Comparison of ENCODE assay signal across 25 mouse cellular contexts in genomic region chr16:22885356-22885755, GRCm38 (mm10). TPM values are rescaled to one million over a fixed set of nuclear protein-coding genes. Genes with fewer than 3 reads are reported as not detected.
DNase-seq lines count a peak whose midpoint lies in the region; ATAC-seq lines count a peak whose summit lies in the region.
"Had no signal": no experiment of that assay in that cellular context is flagged by ENCODE, and none has a peak within 500 bp of the region (broad histone marks: within the 10 kb centered on the region; RNA-seq: fewer than 3 reads in every experiment).

No protein-coding gene starts in this region.

- ATAC-seq in liver, embryonic 15.5 days (ENCODE audit: insufficient read depth), result no peak
- ATAC-seq in liver, embryonic 12.5 days, result no peak
- no peak for ATAC-seq in forebrain, embryonic 16.5 days
- ATAC-seq: forebrain, embryonic 14.5 days; hindbrain, embryonic 16.5 days; Patski had no signal

- DNase-seq in thymus, postnatal 4 days, result peak; percentile 25
- no peak for DNase-seq in thymus, adult 18-20 months
- peak; percentile 13 for DNase-seq in embryonic facial prominence, embryonic 10.5 days (ENCODE audit: low spot score)
- DNase-seq in kidney, adult 11 months, result no peak
- DNase-seq: adrenal gland, adult 8-10 months; adrenal gland, postnatal 36 days; cerebellum, adult 2 months; cerebellum, postnatal 10 days; heart, adult 18-20 months; heart, postnatal 10 days; heart, postnatal 4 days had no signal

- H3K27ac ChIP-seq in liver, embryonic 15.5 days (replicated peaks), result peak overlapping the region; percentile 48; the same call in 1 of the 2 replicates
- no peak overlapping the region for H3K27ac ChIP-seq in liver, embryonic 12.5 days
- H3K27ac ChIP-seq in embryonic facial prominence, embryonic 10.5 days (replicated peaks), result no peak overlapping the region
- H3K27ac ChIP-seq in forebrain, embryonic 16.5 days (ENCODE audit: low read length), result no peak overlapping the region
- H3K27ac ChIP-seq: embryonic facial prominence, embryonic 15.5 days; forebrain, embryonic 10.5 days; heart, embryonic 10.5 days; hindbrain, embryonic 12.5 days had no signal

- H3K9ac ChIP-seq in liver, embryonic 15.5 days, result no peak overlapping the region
- no peak overlapping the region for H3K9ac ChIP-seq in liver, embryonic 12.5 days
- H3K9ac ChIP-seq in forebrain, embryonic 16.5 days (replicated peaks; ENCODE audit: low read depth, low read length), result no peak overlapping the region
- H3K9ac ChIP-seq: embryonic facial prominence, embryonic 15.5 days; hindbrain, embryonic 12.5 days had no signal

- peaks cover 34% of the 10 kb centered on the region for H3K4me1 ChIP-seq in liver, embryonic 15.5 days (replicated peaks)
- H3K4me1 ChIP-seq in liver, embryonic 12.5 days, result peaks cover 27% of the 10 kb centered on the region
- H3K4me1 ChIP-seq in embryonic facial prominence, embryonic 10.5 days, result peaks cover 28% of the 10 kb centered on the region
- no peaks in the 10 kb centered on the region for H3K4me1 ChIP-seq in forebrain, embryonic 16.5 days (replicated peaks; ENCODE audit: control insufficient read depth, insufficient read depth, low read length)

- no peaks in the 10 kb centered on the region for H3K9me3 ChIP-seq in liver, embryonic 15.5 days (replicated peaks)
- no peaks in the 10 kb centered on the region for H3K9me3 ChIP-seq in liver, embryonic 12.5 days (replicated peaks)
- H3K9me3 ChIP-seq in embryonic facial prominence, embryonic 10.5 days, result no peaks in the 10 kb centered on the region
- H3K9me3 ChIP-seq in forebrain, embryonic 16.5 days (ENCODE audit: control insufficient read depth, low read length), result no peaks in the 10 kb centered on the region
- H3K9me3 ChIP-seq: embryonic facial prominence, embryonic 15.5 days; forebrain, embryonic 10.5 days; heart, embryonic 10.5 days; hindbrain, embryonic 12.5 days had no signal

- no peak overlapping the region for H3K4me3 ChIP-seq in liver, embryonic 15.5 days (replicated peaks)
- no peak overlapping the region for H3K4me3 ChIP-seq in liver, embryonic 12.5 days
- H3K4me3 ChIP-seq in embryonic facial prominence, embryonic 10.5 days, result no peak overlapping the region
- H3K4me3 ChIP-seq in forebrain, embryonic 16.5 days (replicated peaks; ENCODE audit: low read length), result no peak overlapping the region
- H3K4me3 ChIP-seq: embryonic facial prominence, embryonic 15.5 days; erythroblast, embryonic 14.5 days; forebrain, embryonic 10.5 days; heart, embryonic 10.5 days; hindbrain, embryonic 12.5 days had no signal

- H3K4me2 ChIP-seq in liver, embryonic 15.5 days, result peak overlapping the region; percentile 5
- H3K4me2 ChIP-seq in liver, embryonic 12.5 days, result no peak overlapping the region
- H3K4me2 ChIP-seq in forebrain, embryonic 16.5 days (ENCODE audit: low read length), result no peak overlapping the region
- H3K4me2 ChIP-seq: embryonic facial prominence, embryonic 15.5 days; hindbrain, embryonic 12.5 days had no signal

- no peaks in the 10 kb centered on the region for H3K36me3 ChIP-seq in liver, embryonic 15.5 days (replicated peaks)
- H3K36me3 ChIP-seq in liver, embryonic 12.5 days, result no peaks in the 10 kb centered on the region
- H3K36me3 ChIP-seq in embryonic facial prominence, embryonic 10.5 days (replicated peaks), result no peaks in the 10 kb centered on the region
- no peaks in the 10 kb centered on the region for H3K36me3 ChIP-seq in forebrain, embryonic 16.5 days (ENCODE audit: control insufficient read depth, insufficient read depth)
- H3K36me3 ChIP-seq: embryonic facial prominence, embryonic 15.5 days; forebrain, embryonic 10.5 days; heart, embryonic 10.5 days; hindbrain, embryonic 12.5 days had no signal

- H3K27me3 ChIP-seq in liver, embryonic 15.5 days, result no peaks in the 10 kb centered on the region
- peaks cover 9% of the 10 kb centered on the region; the same call in 1 of the 2 replicates for H3K27me3 ChIP-seq in liver, embryonic 12.5 days (replicated peaks)
- H3K27me3 ChIP-seq in embryonic facial prominence, embryonic 10.5 days (replicated peaks; ENCODE audit: low read depth, poor library complexity, severe bottlenecking), result peaks cover 6% of the 10 kb centered on the region
- no peaks in the 10 kb centered on the region for H3K27me3 ChIP-seq in forebrain, embryonic 16.5 days (replicated peaks; ENCODE audit: control insufficient read depth, insufficient read depth, low read length)
- H3K27me3 ChIP-seq: CH12.LX; embryonic facial prominence, embryonic 15.5 days; hindbrain, embryonic 12.5 days; Patski had no signal

- 12% methylated on average over 4 of the region's 4 CpGs for WGBS in liver, embryonic 15.5 days (ENCODE audit: insufficient replicate concordance)
- WGBS in liver, embryonic 12.5 days (ENCODE audit: insufficient replicate concordance), result 18% methylated on average over 4 of the region's 4 CpGs
- WGBS in embryonic facial prominence, embryonic 10.5 days, result 41% methylated on average over 4 of the region's 4 CpGs
- 49% methylated on average over 4 of the region's 4 CpGs for WGBS in forebrain, embryonic 16.5 days

RNA-seq across cellular contexts. Expression of gene Ahsg, which starts 5.7 kb away (rescaled TPM):
- 2,676 and 4,109 TPM in 2 replicates for polyA plus RNA-seq in liver, embryonic 15.5 days (2015; fragmentation: Nextera tagmentation; extraction: Ambion mirVana)
- 184 and 190 TPM in 2 replicates for polyA plus RNA-seq in liver, embryonic 12.5 days (2016; fragmentation: Nextera tagmentation; extraction: Ambion mirVana)
- not detected in 2 replicates for polyA plus RNA-seq in embryonic facial prominence, embryonic 10.5 days (2016; fragmentation: Nextera tagmentation; extraction: Ambion mirVana)
- 0.25 TPM in 1 of 2 replicates, not detected in the other for polyA plus RNA-seq in forebrain, embryonic 16.5 days (2015; fragmentation: Nextera tagmentation; extraction: Ambion mirVana)
- polyA plus RNA-seq: cerebellum, adult 2 months; forebrain, embryonic 10.5 days; forebrain, embryonic 14.5 days; hindbrain, embryonic 12.5 days; hindbrain, embryonic 16.5 days; Patski had no signal

RNA-seq across cellular contexts. Expression of gene Dnajb11, which starts 27.7 kb away (rescaled TPM):
- 58.3 and 60.7 TPM in 2 replicates for polyA plus RNA-seq in liver, embryonic 15.5 days (2015; fragmentation: Nextera tagmentation; extraction: Ambion mirVana)
- 95.2 and 97.9 TPM in 2 replicates for polyA plus RNA-seq in liver, embryonic 12.5 days (2016; fragmentation: Nextera tagmentation; extraction: Ambion mirVana)
- polyA plus RNA-seq in embryonic facial prominence, embryonic 10.5 days (2016; fragmentation: Nextera tagmentation; extraction: Ambion mirVana), result 88.4 and 90.8 TPM in 2 replicates
- 83.4 and 85.7 TPM in 2 replicates for polyA plus RNA-seq in forebrain, embryonic 16.5 days (2015; fragmentation: Nextera tagmentation; extraction: Ambion mirVana)

RNA-seq across cellular contexts. Expression of gene Tbccd1, which starts 27.9 kb away (rescaled TPM):
- polyA plus RNA-seq in liver, embryonic 15.5 days (2015; fragmentation: Nextera tagmentation; extraction: Ambion mirVana), result 22.9 and 27.6 TPM in 2 replicates
- polyA plus RNA-seq in liver, embryonic 12.5 days (2016; fragmentation: Nextera tagmentation; extraction: Ambion mirVana), result 31.1 and 33.3 TPM in 2 replicates
- 38.6 and 39.1 TPM in 2 replicates for polyA plus RNA-seq in embryonic facial prominence, embryonic 10.5 days (2016; fragmentation: Nextera tagmentation; extraction: Ambion mirVana)
- polyA plus RNA-seq in forebrain, embryonic 16.5 days (2015; fragmentation: Nextera tagmentation; extraction: Ambion mirVana), result 22.2 and 26.4 TPM in 2 replicates

RNA-seq across cellular contexts. Expression of gene Fetub, which starts 32.8 kb away (rescaled TPM):
- 7.3 and 12.9 TPM in 2 replicates for polyA plus RNA-seq in liver, embryonic 15.5 days (2015; fragmentation: Nextera tagmentation; extraction: Ambion mirVana)
- polyA plus RNA-seq in liver, embryonic 12.5 days (2016; fragmentation: Nextera tagmentation; extraction: Ambion mirVana), result 0.35 and 0.69 TPM in 2 replicates
- not detected in 2 replicates for polyA plus RNA-seq in embryonic facial prominence, embryonic 10.5 days (2016; fragmentation: Nextera tagmentation; extraction: Ambion mirVana)
- not detected in 2 replicates for polyA plus RNA-seq in forebrain, embryonic 16.5 days (2015; fragmentation: Nextera tagmentation; extraction: Ambion mirVana)
- polyA plus RNA-seq: cerebellum, adult 2 months; erythroblast, embryonic 14.5 days; forebrain, embryonic 10.5 days; forebrain, embryonic 14.5 days; heart, embryonic 10.5 days; heart, embryonic 14.5 days; hindbrain, embryonic 12.5 days; hindbrain, embryonic 16.5 days; intestine, embryonic 14.5 days had no signal

Comparison
In these comparisons a context has a peak if more than half of its experiments do, and no peak if none do; other contexts are left out.
1. DNase-seq: peak in thymus, postnatal 4 days (single experiment) and embryonic facial prominence, embryonic 10.5 days (single experiment); none in thymus, adult 18-20 months (0 of 2) and kidney, adult 11 months (single experiment).
2. RNA of gene Ahsg, which starts 5.7 kb away (polyA plus RNA-seq): 2,676 to 4,109 TPM in liver, embryonic 15.5 days and 184 to 190 TPM in liver, embryonic 12.5 days; 0.25 TPM in forebrain, embryonic 16.5 days and not detected in embryonic facial prominence, embryonic 10.5 days; every median in the first group is over 100 times any median in the second.